Mouse (Mus musculus) small intestine, adult 2 months (tissue): ENCODE measurements at regions not wholly inside any gene's neighbourhood (a gene's known extent, or its start where the extent isn't known, plus 50 kb on each side); places are given as distances from the start of the nearest gene placed in this dataset.

Experiments used
- CTCF ChIP-seq: fragments of 200-500 bp; IDR thresholded peaks from 2 replicates; pipeline ENCODE4 v1.5.1; 2012; ENCODE audit warnings: low read depth, mild to moderate bottlenecking, control low read depth, inconsistent platforms, low read length, moderate library complexity, mixed read lengths; ENCODE audit not compliant: insufficient replicate concordance, insufficient read length; ENCODE audit errors: extremely low read depth
- POLR2A ChIP-seq: fragments of 200-500 bp; IDR thresholded peaks from 2 replicates; pipeline ENCODE4 v1.6.1; 2012; ENCODE audit warnings: low read depth, mild to moderate bottlenecking, control low read depth, inconsistent platforms, low read length, moderate library complexity

DNA sequence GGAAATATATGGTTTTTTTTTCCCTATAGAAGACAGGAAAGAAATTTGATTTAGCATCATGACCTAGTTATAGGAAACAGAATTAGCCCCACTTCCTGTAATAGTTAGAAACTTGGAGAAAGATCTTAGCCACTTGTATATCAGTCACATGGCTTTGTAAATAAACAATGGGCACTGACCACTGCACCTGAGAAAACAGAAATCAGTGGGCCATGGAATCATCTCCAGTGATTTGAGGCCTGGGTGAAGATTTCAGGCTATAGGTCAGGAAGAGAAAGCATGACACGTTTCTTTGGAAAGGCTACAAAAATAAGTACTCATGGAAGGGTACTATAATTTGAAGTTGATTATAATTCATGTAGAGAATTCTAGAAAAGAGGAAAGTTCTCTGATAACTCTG, 642.2 kb upstream of the Rag2 start:
- TF ChIP-seq CTCF = no peak
- TF ChIP-seq POLR2A = no peak
